Mouse (Mus musculus) cerebellum, adult 18-20 months (tissue): ENCODE data around the gene Emc9.
A peak's percentile ranks its signal among the peaks of the same experiment; 100 is the strongest.

Experiments used
- DNase-seq, 2 experiments: peaks; one replicate each; pipeline ENCODE4 v3.0.0; 2021

Gene Emc9

GRCm38 (mm10) chr14:55590748-55591330 lies 5.7 kb upstream of the Emc9 start, which contains the start of gene Psme2:
Psme2 (minus strand) TSS chr14:55591113.
- DNase-seq, result peak; percentile 74 to 85

- no peak for DNase-seq
Observed at GRCm38 (mm10) chr14:55589771-55590448, 4.8 kb upstream of the Emc9 start.

GRCm38 (mm10) chr14:55589271-55589670 lies 4.2 kb upstream of the Emc9 start:
- DNase-seq, result no peak

GRCm38 (mm10) chr14:55586149-55586548 lies 1.0 kb upstream of the Emc9 start:
- DNase-seq, result no peak

- DNase-seq, result peak; percentile 18 to 31
Observed at GRCm38 (mm10) chr14:55585566-55585960, 461 bp upstream of the Emc9 start.

- DNase-seq, result no peak
Observed at GRCm38 (mm10) chr14:55584303-55584701, 800 bp downstream of the Emc9 start.

- peak in 1 of 2 experiments; percentile 30 for DNase-seq
Observed at GRCm38 (mm10) chr14:55581981-55582681, 3.0 kb downstream of the Emc9 start.

- DNase-seq, result no peak
Observed at GRCm38 (mm10) chr14:55580731-55581130, 4.4 kb downstream of the Emc9 start.

- DNase-seq, result no peak
Observed at GRCm38 (mm10) chr14:55579511-55580496, 5.3 kb downstream of the Emc9 start.

- peak in 1 of 2 experiments; percentile 44 for DNase-seq
Observed at GRCm38 (mm10) chr14:55578668-55579269, 6.3 kb downstream of the Emc9 start.

GRCm38 (mm10) chr14:55577871-55578667 lies 7.0 kb downstream of the Emc9 start, which contains the start of gene Psme1:
Psme1 (plus strand) TSS chr14:55578123.
- DNase-seq, result peak; percentile 54 to 62

GRCm38 (mm10) chr14:55576376-55576775 lies 8.7 kb downstream of the Emc9 start:
- DNase-seq, result no peak

GRCm38 (mm10) chr14:55575711-55576110 lies 9.4 kb downstream of the Emc9 start:
- DNase-seq, result no peak

- no peak for DNase-seq
Observed at GRCm38 (mm10) chr14:55575302-55575701, 9.8 kb downstream of the Emc9 start, which contains the start of gene Fitm1. Fitm1 (plus strand) TSS chr14:55575617.

GRCm38 (mm10) chr14:55571760-55572159 lies 13.3 kb downstream of the Emc9 start:
- DNase-seq, result no peak

- no peak for DNase-seq
Observed at GRCm38 (mm10) chr14:55570588-55570987, 14.5 kb downstream of the Emc9 start.

GRCm38 (mm10) chr14:55567496-55567895 lies 17.6 kb downstream of the Emc9 start:
- DNase-seq, result no peak

GRCm38 (mm10) chr14:55565748-55566147 lies 19.4 kb downstream of the Emc9 start:
- DNase-seq, result no peak

- DNase-seq, result no peak
Observed at GRCm38 (mm10) chr14:55563249-55563648, 21.9 kb downstream of the Emc9 start.

GRCm38 (mm10) chr14:55561860-55562259 lies 23.2 kb downstream of the Emc9 start:
- no peak for DNase-seq
